Mouse (Mus musculus) layer of hippocampus, adult 9-10 months (tissue): Measurements from ENCODE around the gene Tmem214.

Source experiments
- DNase-seq: peaks from one replicate; pipeline ENCODE4 v3.0.0; 2022; ENCODE audit warnings: low spot score

The Tmem214 gene

GRCm38 (mm10) chr5:30915456-30915855 is 47.6 kb downstream of the Tmem214 start:
- DNase-seq, result no peak

- DNase-seq, result peak; percentile 89
These were observed 48.2 kb downstream of the Tmem214 start for GRCm38 (mm10) chr5:30915974-30916433.

GRCm38 (mm10) chr5:30916841-30917240 is 49.0 kb downstream of the Tmem214 start:
- DNase-seq, result no peak

- no peak for DNase-seq
These were observed 49.5 kb downstream of the Tmem214 start for GRCm38 (mm10) chr5:30917348-30917747.

GRCm38 (mm10) chr5:30917891-30918670 is 50.3 kb downstream of the Tmem214 start:
- no peak for DNase-seq

GRCm38 (mm10) chr5:30918691-30919090 is 50.9 kb downstream of the Tmem214 start:
- no peak for DNase-seq

- no peak for DNase-seq
These were observed 52.2 kb downstream of the Tmem214 start for GRCm38 (mm10) chr5:30919831-30920614.

GRCm38 (mm10) chr5:30920621-30921020 is 52.8 kb downstream of the Tmem214 start:
- DNase-seq, result no peak

- peak; percentile 79 for DNase-seq
These were observed 53.6 kb downstream of the Tmem214 start, which contains the start of gene Khk for GRCm38 (mm10) chr5:30921256-30922033. Gene Khk (plus strand): TSS chr5:30921431.

- DNase-seq, result no peak
These were observed 54.8 kb downstream of the Tmem214 start for GRCm38 (mm10) chr5:30922581-30923041.

GRCm38 (mm10) chr5:30923119-30923518 is 55.3 kb downstream of the Tmem214 start:
- no peak for DNase-seq

- DNase-seq, result no peak
These were observed 56.8 kb downstream of the Tmem214 start for GRCm38 (mm10) chr5:30924614-30925013.

- no peak for DNase-seq
These were observed 57.4 kb downstream of the Tmem214 start for GRCm38 (mm10) chr5:30925217-30925616.

GRCm38 (mm10) chr5:30926073-30926472 is 58.3 kb downstream of the Tmem214 start:
- no peak for DNase-seq

GRCm38 (mm10) chr5:30927945-30928529 is 60.2 kb downstream of the Tmem214 start:
- DNase-seq, result no peak
